Mouse (Mus musculus) stomach, embryonic 16.5 days (tissue): ENCODE measurements around the gene Ankrd23. TPM values are rescaled to one million over a fixed set of nuclear protein-coding genes. Genes with fewer than 3 reads are reported as not detected.

Experiments
- ATAC-seq: fragments of 200-750 bp; cut with Nextera tagmentation; 2 replicates; pipeline ENCODE4 v1.8.0; 2017; ENCODE audit warnings: moderate number of reproducible peaks, moderate TSS enrichment; ENCODE audit not compliant: insufficient read depth, low FRiP score
- H3K27ac ChIP-seq: fragments of 300-500 bp; sonication (generic); 2 replicates; pipeline ENCODE4 v1.5.1; 2014; ENCODE audit warnings: low read length
- H3K27me3 ChIP-seq: fragments of 300-500 bp; sonication (generic); 2 replicates; pipeline ENCODE4 v1.6.1; 2014; ENCODE audit warnings: low read length, control low read depth, mixed read lengths; ENCODE audit not compliant: control insufficient read depth, insufficient read depth
- H3K36me3 ChIP-seq: fragments of 300-500 bp; sonication (generic); 2 replicates; pipeline ENCODE4 v1.6.1; 2014; ENCODE audit warnings: low read length; ENCODE audit not compliant: control insufficient read depth, insufficient read depth
- H3K4me1 ChIP-seq: fragments of 300-500 bp; sonication (generic); 2 replicates; pipeline ENCODE4 v1.6.1; 2014; ENCODE audit warnings: low read length, control low read depth, mixed read lengths; ENCODE audit not compliant: control insufficient read depth, insufficient read depth
- H3K4me2 ChIP-seq: fragments of 300-500 bp; sonication (generic); 2 replicates; pipeline ENCODE4 v1.6.1; 2014; ENCODE audit warnings: low read depth, low read length, mixed read lengths
- H3K4me3 ChIP-seq: fragments of 300-500 bp; sonication (generic); replicated peaks from 2 replicates; pipeline ENCODE4 v1.5.1; 2014; ENCODE audit warnings: mild to moderate bottlenecking, low read length
- H3K9ac ChIP-seq: fragments of 300-500 bp; sonication (generic); 2 replicates; pipeline ENCODE4 v1.6.1; 2014; ENCODE audit warnings: low read length
- H3K9me3 ChIP-seq: fragments of 300-500 bp; sonication (generic); replicated peaks from 2 replicates; pipeline ENCODE4 v1.6.1; 2016; ENCODE audit warnings: low read length, control low read depth; ENCODE audit not compliant: control insufficient read depth
- WGBS: fragments of 180-500 bp; shearing (Covaris S2); extraction: QIAGEN DNeasy Blood & Tissue Kit; methylation state at CpG from one replicate; pipeline ENCODE4 v1.1.7; 2014; 5-methylcytosine and 5-hydroxymethylcytosine counted together
- polyA plus RNA-seq: library from polyadenylated mRNA; unstranded; fragments of >200 nt; fragmentation: Nextera tagmentation; extraction: Ambion mirVana; gene quantifications from 2 replicates; pipeline ENCODE4 v1.2.1, GENCODE M21; 2015

Gene Ankrd23
- polyA plus RNA-seq, 1 experiment from 2014 or later: 21.7 TPM

GRCm38 (mm10) chr1:36558031-36558993 lies 21.6 kb upstream of the Ankrd23 start, which contains the start of gene Sema4c:
Gene Sema4c (minus strand): TSS chr1:36558349.
- Histone ChIP-seq H3K9me3 (no peaks in the 10 kb centered on the region), H3K27ac (peak within 1 kb of the TSS; percentile 99), H3K4me3 (peak within 1 kb of the TSS; percentile 88), H3K4me2 (peak within 1 kb of the TSS; percentile 83), H3K27me3 (no peaks in the 10 kb centered on the region), H3K4me1 (peaks cover 27% of the 10 kb centered on the region), H3K36me3 (0 out of 2 replicates have a peak, but pooled peaks cover 5% of the 10 kb centered on the region), H3K9ac (peak within 1 kb of the TSS; percentile 94)
- 1% methylated on average over 69 of the region's 69 CpGs for WGBS
- ATAC-seq: peak; percentile 59

GRCm38 (mm10) chr1:36557457-36558011 lies 20.9 kb upstream of the Ankrd23 start:
- Histone ChIP-seq H3K4me2 (peak overlapping the region; percentile 83), H3K9ac (peak overlapping the region; percentile 94), H3K27me3 (no peaks in the 10 kb centered on the region), H3K36me3 (peaks cover 12% of the 10 kb centered on the region; the same call in 1 of the 2 replicates), H3K27ac (peak overlapping the region; percentile 99), H3K4me1 (peaks cover 27% of the 10 kb centered on the region), H3K4me3 (peak overlapping the region; percentile 88), H3K9me3 (no peaks in the 10 kb centered on the region)
- under 1% methylated on average over 48 of the region's 48 CpGs for WGBS
- ATAC-seq: peak; percentile 79

- WGBS: under 1% methylated on average over 52 of the region's 52 CpGs
- peaks cover 27% of the 10 kb centered on the region for H3K4me1 ChIP-seq
- ATAC-seq: peak; percentile 68
Observed at GRCm38 (mm10) chr1:36556553-36557456, 20.1 kb upstream of the Ankrd23 start.

GRCm38 (mm10) chr1:36555798-36556395 lies 19.2 kb upstream of the Ankrd23 start:
- Histone ChIP-seq H3K27ac (peak overlapping the region; percentile 99), H3K4me2 (peak overlapping the region; percentile 83), H3K9me3 (no peaks in the 10 kb centered on the region), H3K4me1 (peaks cover 27% of the 10 kb centered on the region), H3K27me3 (no peaks in the 10 kb centered on the region), H3K36me3 (peaks cover 24% of the 10 kb centered on the region), H3K4me3 (peak overlapping the region; percentile 88), H3K9ac (peak overlapping the region; percentile 94)
- ATAC-seq: no peak
- WGBS: 2% methylated on average over 8 of the region's 8 CpGs

More at GRCm38 (mm10) chr1:36556553-36557456, 20.1 kb upstream of the Ankrd23 start:
- Histone ChIP-seq H3K4me2 (peak overlapping the region; percentile 83), H3K36me3 (peaks cover 18% of the 10 kb centered on the region), H3K4me3 (peak overlapping the region; percentile 88), H3K9me3 (no peaks in the 10 kb centered on the region), H3K27ac (peak overlapping the region; percentile 99), H3K9ac (peak overlapping the region; percentile 94), H3K27me3 (no peaks in the 10 kb centered on the region)

GRCm38 (mm10) chr1:36554633-36555399 lies 18.1 kb upstream of the Ankrd23 start:
- ATAC-seq: no peak
- Histone ChIP-seq H3K4me1 (peaks cover 32% of the 10 kb centered on the region), H3K9ac (peak overlapping the region; percentile 94), H3K36me3 (peaks cover 29% of the 10 kb centered on the region), H3K4me3 (peak overlapping the region; percentile 88), H3K27me3 (no peaks in the 10 kb centered on the region), H3K27ac (peak overlapping the region; percentile 99), H3K9me3 (no peaks in the 10 kb centered on the region), H3K4me2 (peak overlapping the region; percentile 83)
- 66% methylated on average over 21 of the region's 21 CpGs for WGBS

- Histone ChIP-seq H3K9me3 (no peaks in the 10 kb centered on the region), H3K4me3 (no peak overlapping the region), H3K9ac (no peak overlapping the region), H3K36me3 (peaks cover 32% of the 10 kb centered on the region), H3K27me3 (no peaks in the 10 kb centered on the region), H3K4me2 (no peak overlapping the region), H3K4me1 (peaks cover 44% of the 10 kb centered on the region), H3K27ac (no peak overlapping the region)
- no peak for ATAC-seq
- WGBS: 80% methylated on average over 16 of the region's 16 CpGs
Observed at GRCm38 (mm10) chr1:36552506-36552905, 15.8 kb upstream of the Ankrd23 start.

GRCm38 (mm10) chr1:36551904-36552303 lies 15.2 kb upstream of the Ankrd23 start:
- no peak overlapping the region for H3K9ac ChIP-seq
- H3K27ac ChIP-seq: no peak overlapping the region
- H3K9me3 ChIP-seq: no peaks in the 10 kb centered on the region
- H3K27me3 ChIP-seq: no peaks in the 10 kb centered on the region
- H3K36me3 ChIP-seq: peaks cover 32% of the 10 kb centered on the region
- no peak overlapping the region for H3K4me2 ChIP-seq
- peaks cover 46% of the 10 kb centered on the region for H3K4me1 ChIP-seq
- WGBS: 87% methylated on average over 17 of the region's 17 CpGs
- no peak overlapping the region for H3K4me3 ChIP-seq
- no peak for ATAC-seq
